Mouse (Mus musculus) adrenal gland, adult 2 months (tissue): ENCODE data around the gene 4931414P19Rik. TPM values are rescaled to one million over a fixed set of nuclear protein-coding genes. Genes with fewer than 3 reads are reported as not detected.
A peak's percentile ranks its signal among the peaks of the same experiment; 100 is the strongest.

Experiments
- DNase-seq: peaks from one replicate; pipeline ENCODE4 v3.0.0; 2021
- polyA plus RNA-seq: library from polyadenylated mRNA; depleted of rRNA; stranded (reverse); fragments of >200 nt; gene quantifications from 2 replicates; pipeline ENCODE4 v1.2.3, GENCODE M21; 2012
- total RNA-seq, 2 experiments: library from RNA; stranded (reverse); gene quantifications; 2 replicates each; pipeline ENCODE4 v1.2.3; 2021

Gene 4931414P19Rik
- total and polyA plus RNA-seq, 3 experiments = 2.9 to 9.6 (median 8.2) TPM

DNA sequence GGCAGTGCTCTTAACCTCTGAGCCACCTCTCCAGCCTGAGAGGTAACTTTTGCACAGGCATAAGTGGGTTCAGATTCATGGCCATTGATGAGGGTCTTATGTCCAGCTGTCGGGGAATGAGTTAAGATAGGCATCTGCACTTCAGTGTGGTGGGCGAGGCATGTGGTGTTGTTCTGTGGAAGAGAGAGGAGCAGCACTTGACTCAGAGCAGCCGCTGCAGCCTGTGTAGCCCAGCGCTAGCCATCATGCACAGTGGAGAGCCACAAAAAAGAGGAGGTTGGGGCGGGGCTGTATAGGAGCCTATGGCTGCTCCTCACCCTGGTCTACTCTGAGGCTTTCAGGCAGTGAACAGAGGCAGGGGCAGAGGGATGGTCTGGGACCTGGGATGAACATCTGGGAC is 22.3 kb upstream of the 4931414P19Rik start:
- no peak for DNase-seq

DNA sequence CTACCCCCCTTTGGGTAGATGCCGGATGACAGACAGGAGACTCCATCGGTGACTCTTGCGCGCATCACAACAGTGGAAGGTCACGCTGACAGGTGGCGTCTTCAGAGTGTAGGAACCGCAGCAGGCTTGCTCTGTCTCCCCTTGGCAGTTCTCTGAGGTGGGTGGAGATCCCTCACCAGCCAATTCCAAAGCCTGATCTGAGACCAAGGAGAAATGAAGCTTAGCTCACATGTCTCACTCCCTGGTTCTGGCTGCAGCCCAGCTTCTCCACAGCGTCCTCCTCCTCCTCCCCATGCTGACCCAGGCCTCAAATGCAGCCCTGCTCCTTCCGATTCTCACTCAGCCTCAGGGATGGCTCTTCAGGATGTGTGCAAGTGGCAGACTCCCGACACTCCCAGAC is 19.2 kb upstream of the 4931414P19Rik start:
- no peak for DNase-seq

GRCm38 (mm10) chr14:54623334-54623733 is 17.5 kb upstream of the 4931414P19Rik start:
- DNase-seq = no peak

- no peak for DNase-seq
Measured at GRCm38 (mm10) chr14:54621133-54621532, 15.3 kb upstream of the 4931414P19Rik start, which contains the start of gene Psmb11. TSS of gene Psmb11 (plus strand) at chr14:54621433.

DNA sequence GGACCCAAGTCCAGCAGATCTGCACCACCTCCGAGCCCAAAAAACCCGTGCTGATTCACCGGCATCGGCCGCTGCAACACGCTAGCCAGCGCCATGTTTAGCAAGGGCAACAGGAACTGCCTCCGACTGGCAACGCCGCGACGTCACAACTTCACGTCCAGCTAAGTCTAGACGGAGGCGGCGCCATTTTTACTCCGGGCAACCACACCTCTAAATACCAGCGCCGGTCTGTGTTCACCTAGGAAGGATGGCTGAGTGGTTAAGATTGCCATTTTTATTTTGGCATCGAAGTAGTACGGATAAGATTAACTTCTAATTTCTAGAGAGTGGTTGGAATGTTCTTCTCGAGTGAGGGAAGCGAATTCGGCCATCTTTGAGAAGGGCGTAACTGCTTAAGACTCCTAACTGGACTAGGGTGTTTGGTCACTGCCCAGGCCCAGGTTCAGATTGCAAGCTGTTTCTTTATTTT is 12.1 kb upstream of the 4931414P19Rik start, which contains the start of gene Psmb5:
Gene Psmb5 (minus strand): TSS at position 126 of the 469 bp plus-strand sequence.
- DNase-seq = peak; percentile 90

DNA sequence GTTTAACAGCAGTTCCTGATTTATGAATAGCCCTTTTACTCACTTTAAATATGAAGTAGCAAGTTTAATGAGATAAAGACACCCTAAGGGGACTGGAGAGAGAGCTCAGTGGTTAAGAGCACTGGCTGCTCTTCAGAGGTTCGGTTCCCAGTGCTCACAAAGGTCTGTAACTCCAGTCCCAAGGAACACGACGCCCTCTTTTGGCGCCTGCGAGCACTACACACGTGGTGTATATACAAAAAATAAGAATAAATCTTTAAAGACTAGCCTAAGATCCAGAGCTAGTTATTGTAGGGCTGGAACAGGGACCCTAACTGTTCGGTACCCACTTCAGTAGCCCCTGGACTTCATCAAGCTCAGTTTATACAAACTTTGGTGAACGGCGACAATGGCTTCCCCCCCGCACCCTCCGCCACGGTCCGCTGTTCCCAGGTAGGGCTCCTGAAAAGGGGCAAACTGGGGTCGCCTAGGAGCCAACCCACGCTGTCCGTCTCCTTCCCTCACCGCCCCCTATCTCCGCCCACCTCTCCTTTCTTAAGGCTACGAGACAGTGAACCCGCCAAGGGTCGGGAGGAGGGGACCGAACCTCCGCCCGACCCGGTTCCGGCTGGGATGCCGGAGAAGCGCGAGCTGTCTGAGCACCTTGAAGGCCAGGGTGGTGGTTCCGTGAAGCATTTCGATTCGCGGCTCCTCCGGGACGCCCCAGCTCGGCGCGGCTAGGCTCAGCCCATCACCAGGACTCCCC is 11.5 kb upstream of the 4931414P19Rik start:
- DNase-seq = peak; percentile 6

GRCm38 (mm10) chr14:54616226-54616825 is 10.5 kb upstream of the 4931414P19Rik start:
- peak; percentile 56 for DNase-seq

- peak; percentile 1 for DNase-seq
Measured at GRCm38 (mm10) chr14:54614130-54614529, 8.3 kb upstream of the 4931414P19Rik start.

GRCm38 (mm10) chr14:54610648-54611047 is 4.9 kb upstream of the 4931414P19Rik start:
- DNase-seq = no peak

GRCm38 (mm10) chr14:54609962-54610361 is 4.2 kb upstream of the 4931414P19Rik start:
- no peak for DNase-seq

DNA sequence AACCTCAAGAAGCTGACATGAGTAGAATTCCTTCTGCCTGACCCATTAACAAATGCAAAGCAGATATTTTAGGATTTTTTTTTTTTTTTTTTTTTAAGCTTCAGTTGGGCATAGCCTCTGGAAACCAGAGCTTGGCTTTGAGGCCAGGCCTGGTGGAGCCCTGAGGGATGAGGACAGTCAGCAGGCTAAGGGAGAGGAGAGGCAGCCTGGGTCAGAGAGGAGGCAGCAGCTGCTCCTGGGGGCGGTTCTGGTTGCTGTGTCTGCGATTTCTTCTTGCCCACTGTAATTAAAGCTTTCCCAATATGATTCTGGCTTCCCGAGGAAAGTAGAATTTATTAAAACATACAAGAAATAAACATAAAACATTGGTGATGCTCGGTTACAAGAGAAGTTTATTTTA is 3.5 kb upstream of the 4931414P19Rik start:
- no peak for DNase-seq

GRCm38 (mm10) chr14:54607226-54607625 is 1.4 kb upstream of the 4931414P19Rik start:
- no peak for DNase-seq

DNA sequence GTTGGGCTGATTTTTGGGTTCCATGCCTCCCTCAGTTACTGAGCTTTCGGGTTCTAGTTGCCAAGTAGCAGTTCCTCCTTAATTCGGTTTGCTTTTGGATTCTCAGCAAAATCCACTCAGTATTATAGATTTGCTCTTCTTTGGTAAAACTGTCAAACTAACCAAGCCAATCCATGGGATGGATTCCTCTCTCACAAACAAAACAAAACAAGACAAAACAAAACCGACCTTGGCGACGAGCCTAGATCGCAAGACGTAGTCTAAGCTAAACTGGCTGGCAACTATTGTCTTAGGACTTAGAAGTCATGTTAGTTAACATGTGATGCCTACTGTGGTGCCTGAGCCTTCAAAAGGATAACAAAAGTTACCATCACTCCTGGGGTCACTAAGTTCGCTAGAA is 2.1 kb downstream of the 4931414P19Rik start:
- DNase-seq = no peak

GRCm38 (mm10) chr14:54603038-54603654 is 2.6 kb downstream of the 4931414P19Rik start:
- peak; percentile 97 for DNase-seq

- DNase-seq = no peak
Measured at GRCm38 (mm10) chr14:54602613-54603012, 3.2 kb downstream of the 4931414P19Rik start.

DNA sequence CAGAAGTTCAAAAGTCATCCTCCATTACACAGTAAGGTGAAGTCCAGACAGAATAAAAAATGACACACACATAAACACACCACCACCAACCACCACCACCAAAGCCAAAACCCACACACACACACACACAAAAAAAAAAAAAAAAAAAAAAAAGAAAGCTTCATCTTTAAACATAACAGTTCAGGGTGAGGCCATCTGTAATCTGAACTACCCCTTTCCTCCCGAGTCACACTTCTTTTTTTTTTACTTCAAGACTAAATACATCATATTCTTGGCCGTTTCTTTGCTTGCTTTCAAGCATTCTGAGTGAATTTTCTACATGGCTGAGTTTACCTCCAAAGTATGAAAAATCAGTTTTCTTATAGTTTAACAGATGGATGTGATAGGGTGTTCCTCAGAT is 4.2 kb downstream of the 4931414P19Rik start:
- DNase-seq = no peak

DNA sequence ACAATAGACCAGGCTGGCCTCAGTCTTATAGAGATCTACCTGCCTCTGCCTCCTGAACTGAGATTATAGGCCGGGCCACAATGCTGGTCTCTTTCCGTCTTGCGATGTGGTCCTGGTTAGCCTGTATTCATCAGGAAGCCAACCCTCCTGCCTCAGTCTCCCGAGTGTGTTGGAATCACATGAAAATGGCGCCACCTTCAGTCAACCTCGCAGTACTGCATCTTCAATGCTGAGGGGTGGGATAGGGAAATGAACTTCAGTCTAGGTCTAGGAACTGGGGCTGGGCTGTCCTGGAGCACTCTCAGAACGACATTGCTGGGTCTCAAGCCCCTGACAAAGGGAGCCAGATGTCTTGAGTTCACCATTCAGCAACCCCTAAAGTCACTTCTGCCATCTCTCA is 8.7 kb downstream of the 4931414P19Rik start:
- DNase-seq = no peak

DNA sequence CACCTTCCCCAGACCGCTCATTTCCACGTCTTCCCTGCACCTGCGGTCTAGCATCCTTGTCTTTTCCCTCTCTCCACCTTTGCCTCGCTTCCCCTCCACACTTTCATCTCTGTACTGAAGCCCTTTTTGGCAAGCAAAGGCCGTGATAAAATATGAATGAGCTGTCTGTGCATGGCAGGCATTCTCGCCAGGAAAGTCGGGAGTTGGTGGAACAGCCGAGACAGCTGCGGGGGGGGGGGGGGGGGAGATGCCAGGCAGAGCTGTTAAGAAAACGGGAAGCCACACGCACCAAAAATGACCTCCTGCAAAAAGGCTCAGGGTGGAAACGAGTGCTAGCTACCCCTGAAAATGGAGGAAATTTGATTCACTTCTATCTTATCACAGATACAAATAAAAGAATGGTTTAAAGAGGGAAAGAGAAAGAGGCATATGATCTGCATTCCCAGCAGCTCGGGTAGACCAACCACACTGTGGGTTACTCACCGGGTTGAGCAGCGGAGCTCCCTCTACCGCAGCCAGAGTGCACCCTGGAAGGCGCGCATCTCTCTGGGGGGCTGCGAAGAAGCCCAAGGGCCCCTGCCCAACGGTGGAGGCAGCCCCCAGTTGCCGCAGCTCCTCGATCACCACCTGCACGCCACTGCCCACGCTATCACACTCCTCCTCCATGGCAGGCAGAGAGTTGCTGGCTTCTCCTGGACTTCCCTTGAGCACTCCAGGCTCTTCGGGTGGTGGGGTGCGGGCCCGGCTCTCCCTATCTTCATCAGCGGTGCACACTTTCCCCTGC is 11.0 kb downstream of the 4931414P19Rik start:
- DNase-seq = no peak

- DNase-seq = no peak
Measured at GRCm38 (mm10) chr14:54594055-54594454, 11.7 kb downstream of the 4931414P19Rik start.

DNA sequence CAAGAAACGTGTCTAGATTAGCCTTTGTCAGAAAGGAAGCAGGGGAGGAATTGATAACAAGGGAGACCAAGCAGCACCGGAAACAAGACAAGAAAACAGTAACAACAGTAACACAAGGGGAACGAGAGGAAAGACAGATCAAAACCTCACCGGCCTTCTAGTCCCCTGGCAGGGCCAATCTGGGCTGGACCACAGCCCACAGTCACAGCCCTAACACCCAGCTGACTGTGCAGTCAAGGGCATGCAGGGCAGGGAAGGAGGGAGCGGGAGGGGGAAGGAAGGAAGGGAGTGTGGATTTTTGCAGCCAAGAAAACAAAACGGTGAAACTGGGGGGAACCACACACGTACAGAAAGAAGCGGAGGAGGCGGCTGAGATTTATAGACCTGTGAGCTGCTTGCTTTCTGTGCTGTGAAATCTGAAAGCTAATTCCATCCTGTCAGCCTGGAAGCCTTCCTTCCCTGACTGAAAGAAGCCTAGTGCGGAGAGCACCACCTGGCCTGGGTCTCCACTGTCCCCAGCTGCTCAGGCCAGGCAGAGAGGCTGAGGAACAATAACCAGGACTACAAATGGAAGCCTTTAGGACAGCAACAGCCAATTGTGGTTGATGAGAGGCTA is 13.4 kb downstream of the 4931414P19Rik start:
- DNase-seq = peak; percentile 80

DNA sequence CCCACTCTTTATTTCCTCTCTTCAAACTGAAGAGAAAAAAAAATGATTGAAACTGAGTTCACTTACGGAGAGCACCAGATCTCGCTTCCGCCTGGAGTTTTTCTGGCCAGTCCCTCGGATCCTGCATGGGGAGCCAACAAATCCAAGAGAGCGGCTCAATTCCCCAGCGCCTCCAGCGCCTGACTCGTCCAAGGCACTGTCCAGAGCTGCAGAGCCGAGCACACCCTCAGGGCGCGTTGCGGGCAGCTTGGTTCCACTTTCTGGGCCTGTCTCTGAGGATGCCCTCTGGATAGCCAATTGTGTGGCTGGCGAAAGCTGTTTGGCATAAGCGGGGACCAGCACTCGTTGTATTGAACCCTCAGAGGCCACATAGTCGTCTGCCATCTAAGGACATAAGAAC is 14.7 kb downstream of the 4931414P19Rik start:
- no peak for DNase-seq
